Mouse (Mus musculus): ENCODE data around the gene Upk1a.

DNA sequence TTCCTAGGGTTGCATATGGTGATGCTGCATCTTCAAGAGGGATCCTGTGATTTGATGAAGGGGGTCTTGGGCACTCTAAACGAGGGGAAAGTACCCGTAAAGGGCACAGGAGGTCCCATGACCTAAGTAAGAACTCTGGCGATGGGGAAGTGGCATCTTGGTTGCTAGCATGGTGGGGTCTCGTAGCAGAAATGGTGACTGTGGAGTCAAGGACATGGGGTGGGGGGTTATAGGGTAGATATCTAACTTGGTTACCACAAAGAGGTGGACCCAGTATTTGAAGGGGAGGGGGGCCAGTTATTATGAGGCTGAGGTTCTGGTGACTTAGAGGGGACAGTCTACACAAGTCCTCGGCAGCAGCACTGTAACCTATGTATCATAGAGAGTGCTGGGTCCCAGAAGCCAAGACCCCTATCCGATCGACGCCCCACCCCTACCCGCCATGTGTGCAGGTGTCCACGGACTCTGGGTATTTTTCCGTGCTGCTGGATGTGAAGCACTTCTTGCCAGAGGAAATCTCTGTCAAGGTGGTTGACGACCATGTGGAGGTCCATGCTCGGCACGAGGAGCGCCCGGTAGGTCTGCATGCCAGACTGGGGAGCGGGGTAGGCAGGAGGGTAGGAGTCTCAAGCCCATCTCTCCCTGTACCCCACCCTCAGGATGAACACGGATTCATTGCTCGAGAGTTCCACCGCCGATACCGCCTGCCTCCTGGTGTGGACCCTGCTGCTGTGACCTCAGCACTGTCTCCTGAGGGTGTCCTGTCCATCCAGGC is 58.6 kb downstream of the Upk1a start:
- no peak for TF ChIP-seq ZNF384 (IDR thresholded peaks at IDR 0.05; ENCODE audit: low read depth, low read length)
- no peak for TF ChIP-seq GATA1 (IDR thresholded peaks at IDR 0.05; ENCODE audit: low read depth, low read length)

Data from MEL (cell line).